Mouse (Mus musculus): ENCODE measurements at regions not wholly inside any gene's neighbourhood (a gene's known extent, or its start where the extent isn't known, plus 50 kb on each side); places are given as distances from the start of the nearest gene placed in this dataset.

GRCm38 (mm10) chr17:45943244-45943643 is 88.9 kb downstream of the Vegfa start:
- no peak overlapping the region for H3K27ac ChIP-seq (replicated peaks; ENCODE audit: insufficient read depth, low read depth, low read length)
- no peaks in the 10 kb centered on the region for H3K27me3 ChIP-seq (ENCODE audit: control insufficient read depth, insufficient read depth, low read length)
- H3K79me2 ChIP-seq (ENCODE audit: control insufficient read depth, insufficient read depth, low read length), result no peaks in the 10 kb centered on the region
- H3K36me3 ChIP-seq (ENCODE audit: control insufficient read depth, insufficient read depth, low read length), result no peaks in the 10 kb centered on the region
- H3K9ac ChIP-seq (ENCODE audit: low read depth, low read length), result no peak overlapping the region
- no peak for DNase-seq (ENCODE audit: extremely low read depth, low read depth, low spot score)
- no peaks in the 10 kb centered on the region for H3K4me1 ChIP-seq (ENCODE audit: control insufficient read depth, insufficient read depth, low read length)
- H3K4me3 ChIP-seq (ENCODE audit: insufficient read depth, low read depth, low read length), result no peak overlapping the region
- no peak for TF ChIP-seq CTCF (IDR thresholded peaks at IDR 0.05; ENCODE audit: low read depth, low read length)
- no peak for TF ChIP-seq POLR2A (IDR thresholded peaks at IDR 0.05; ENCODE audit: extremely low read depth, insufficient read depth, low read length)
- 82% methylated on average over 6 of the region's 6 CpGs for WGBS

- DNase-seq (ENCODE audit: extremely low read depth, low read depth, low spot score), result no peak
- no peak overlapping the region for H3K4me3 ChIP-seq (ENCODE audit: insufficient read depth, low read depth, low read length)
- H3K36me3 ChIP-seq (ENCODE audit: control insufficient read depth, insufficient read depth, low read length), result no peaks in the 10 kb centered on the region
- 87% methylated on average over 4 of the region's 4 CpGs for WGBS
- no peak overlapping the region for H3K27ac ChIP-seq (replicated peaks; ENCODE audit: insufficient read depth, low read depth, low read length)
- no peaks in the 10 kb centered on the region for H3K27me3 ChIP-seq (ENCODE audit: control insufficient read depth, insufficient read depth, low read length)
- TF ChIP-seq POLR2A (IDR thresholded peaks at IDR 0.05; ENCODE audit: extremely low read depth, insufficient read depth, low read length) (no peak), CTCF (IDR thresholded peaks at IDR 0.05; ENCODE audit: low read depth, low read length) (no peak)
- no peak overlapping the region for H3K9ac ChIP-seq (ENCODE audit: low read depth, low read length)
- H3K4me1 ChIP-seq (ENCODE audit: control insufficient read depth, insufficient read depth, low read length), result no peaks in the 10 kb centered on the region
- H3K79me2 ChIP-seq (ENCODE audit: control insufficient read depth, insufficient read depth, low read length), result no peaks in the 10 kb centered on the region
Observed at GRCm38 (mm10) chr17:45941890-45942375, 90.2 kb downstream of the Vegfa start.

DNA sequence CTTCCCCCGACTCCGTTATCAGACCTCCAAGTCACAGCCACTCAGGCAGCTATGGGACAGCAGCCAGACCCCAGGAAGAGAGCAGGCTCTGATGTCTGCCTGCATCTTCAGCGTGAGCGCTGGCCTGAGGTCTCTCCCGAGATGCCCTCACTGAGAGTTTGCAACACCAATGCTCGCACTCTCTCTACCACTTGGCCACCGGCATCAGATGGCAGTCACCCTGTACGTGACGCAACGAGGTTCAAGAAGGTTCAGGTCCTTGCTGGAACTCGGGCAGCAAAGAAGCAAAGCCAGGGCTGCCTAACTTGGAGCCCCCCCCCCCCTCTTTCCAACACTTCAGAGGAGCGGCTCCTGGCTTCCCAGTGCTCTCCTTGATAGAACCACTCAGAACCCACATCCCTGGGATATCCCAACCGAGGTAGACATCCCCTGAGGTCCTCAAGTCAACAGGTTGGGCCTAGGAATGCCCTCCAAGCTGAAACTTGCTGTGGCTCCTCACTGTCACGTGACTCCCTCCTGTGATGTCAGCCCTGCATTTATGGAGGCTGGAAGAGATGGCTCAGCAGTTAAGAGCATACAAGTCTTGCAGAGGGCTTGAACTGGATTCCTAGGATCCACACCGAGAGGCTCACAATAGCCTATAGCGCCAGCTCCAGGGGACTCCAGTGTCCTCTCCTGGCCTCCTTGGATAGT is 91.9 kb downstream of the Vegfa start:
- H3K4me3 ChIP-seq (ENCODE audit: insufficient read depth, low read depth, low read length), result no peak overlapping the region
- H3K27me3 ChIP-seq (ENCODE audit: control insufficient read depth, insufficient read depth, low read length), result no peaks in the 10 kb centered on the region
- no peak overlapping the region for H3K9ac ChIP-seq (ENCODE audit: low read depth, low read length)
- H3K27ac ChIP-seq (replicated peaks; ENCODE audit: insufficient read depth, low read depth, low read length), result no peak overlapping the region
- H3K4me1 ChIP-seq (ENCODE audit: control insufficient read depth, insufficient read depth, low read length), result no peaks in the 10 kb centered on the region
- peak; percentile 71 for DNase-seq (ENCODE audit: extremely low read depth, low read depth, low spot score)
- WGBS, result 68% methylated on average over 16 of the region's 16 CpGs
- H3K79me2 ChIP-seq (ENCODE audit: control insufficient read depth, insufficient read depth, low read length), result no peaks in the 10 kb centered on the region
- TF ChIP-seq POLR2A (IDR thresholded peaks at IDR 0.05; ENCODE audit: extremely low read depth, insufficient read depth, low read length), result no peak
- no peak for TF ChIP-seq CTCF (IDR thresholded peaks at IDR 0.05; ENCODE audit: low read depth, low read length)
- no peaks in the 10 kb centered on the region for H3K36me3 ChIP-seq (ENCODE audit: control insufficient read depth, insufficient read depth, low read length)

DNA sequence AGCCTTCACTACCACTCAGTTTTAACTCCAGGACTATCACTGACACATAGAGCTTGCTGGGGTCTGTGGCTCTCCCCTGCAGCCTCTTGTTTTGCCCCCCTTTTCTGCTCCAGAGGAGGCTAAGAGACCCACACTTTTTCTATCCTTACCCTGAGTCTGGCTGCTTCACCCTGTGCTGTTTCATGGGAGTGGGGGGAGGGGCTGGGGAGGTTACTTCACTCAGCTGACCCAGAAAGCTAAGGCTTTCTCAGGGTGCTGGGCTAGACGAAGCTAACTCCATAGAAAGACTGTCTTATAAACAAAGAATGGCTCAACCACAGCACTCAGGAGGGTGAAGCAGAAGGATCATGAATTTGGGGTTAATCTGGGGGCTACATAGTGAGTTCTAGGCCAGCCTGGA is 93.9 kb downstream of the Vegfa start:
- no peaks in the 10 kb centered on the region for H3K27me3 ChIP-seq (ENCODE audit: control insufficient read depth, insufficient read depth, low read length)
- H3K27ac ChIP-seq (replicated peaks; ENCODE audit: insufficient read depth, low read depth, low read length), result no peak overlapping the region
- no peak overlapping the region for H3K9ac ChIP-seq (ENCODE audit: low read depth, low read length)
- H3K36me3 ChIP-seq (ENCODE audit: control insufficient read depth, insufficient read depth, low read length), result no peaks in the 10 kb centered on the region
- no peak overlapping the region for H3K4me3 ChIP-seq (ENCODE audit: insufficient read depth, low read depth, low read length)
- no peaks in the 10 kb centered on the region for H3K79me2 ChIP-seq (ENCODE audit: control insufficient read depth, insufficient read depth, low read length)
- no peak for DNase-seq (ENCODE audit: extremely low read depth, low read depth, low spot score)
- TF ChIP-seq CTCF (IDR thresholded peaks at IDR 0.05; ENCODE audit: low read depth, low read length) (no peak), POLR2A (IDR thresholded peaks at IDR 0.05; ENCODE audit: extremely low read depth, insufficient read depth, low read length) (no peak)
- WGBS, result 79% methylated on average over 1 of the region's 1 CpGs
- no peaks in the 10 kb centered on the region for H3K4me1 ChIP-seq (ENCODE audit: control insufficient read depth, insufficient read depth, low read length)

GRCm38 (mm10) chr17:45936577-45936976 is 95.6 kb downstream of the Vegfa start:
- Histone ChIP-seq H3K27ac (replicated peaks; ENCODE audit: insufficient read depth, low read depth, low read length) (no peak overlapping the region), H3K36me3 (ENCODE audit: control insufficient read depth, insufficient read depth, low read length) (no peaks in the 10 kb centered on the region), H3K4me1 (ENCODE audit: control insufficient read depth, insufficient read depth, low read length) (no peaks in the 10 kb centered on the region), H3K79me2 (ENCODE audit: control insufficient read depth, insufficient read depth, low read length) (no peaks in the 10 kb centered on the region), H3K4me3 (ENCODE audit: insufficient read depth, low read depth, low read length) (no peak overlapping the region), H3K27me3 (ENCODE audit: control insufficient read depth, insufficient read depth, low read length) (no peaks in the 10 kb centered on the region), H3K9ac (ENCODE audit: low read depth, low read length) (no peak overlapping the region)
- no peak for DNase-seq (ENCODE audit: extremely low read depth, low read depth, low spot score)
- TF ChIP-seq POLR2A (IDR thresholded peaks at IDR 0.05; ENCODE audit: extremely low read depth, insufficient read depth, low read length) (no peak), CTCF (IDR thresholded peaks at IDR 0.05; ENCODE audit: low read depth, low read length) (no peak)
- 88% methylated on average over 12 of the region's 12 CpGs for WGBS

GRCm38 (mm10) chr17:45935291-45935690 is 96.9 kb downstream of the Vegfa start:
- TF ChIP-seq POLR2A (IDR thresholded peaks at IDR 0.05; ENCODE audit: extremely low read depth, insufficient read depth, low read length) (no peak), CTCF (IDR thresholded peaks at IDR 0.05; ENCODE audit: low read depth, low read length) (no peak)
- H3K9ac ChIP-seq (ENCODE audit: low read depth, low read length), result no peak overlapping the region
- no peaks in the 10 kb centered on the region for H3K36me3 ChIP-seq (ENCODE audit: control insufficient read depth, insufficient read depth, low read length)
- H3K79me2 ChIP-seq (ENCODE audit: control insufficient read depth, insufficient read depth, low read length), result no peaks in the 10 kb centered on the region
- no peaks in the 10 kb centered on the region for H3K4me1 ChIP-seq (ENCODE audit: control insufficient read depth, insufficient read depth, low read length)
- no peak for DNase-seq (ENCODE audit: extremely low read depth, low read depth, low spot score)
- H3K27me3 ChIP-seq (ENCODE audit: control insufficient read depth, insufficient read depth, low read length), result no peaks in the 10 kb centered on the region
- H3K27ac ChIP-seq (replicated peaks; ENCODE audit: insufficient read depth, low read depth, low read length), result no peak overlapping the region
- H3K4me3 ChIP-seq (ENCODE audit: insufficient read depth, low read depth, low read length), result no peak overlapping the region
- 81% methylated on average over 4 of the region's 4 CpGs for WGBS

Data from liver, adult 2 months (tissue).